Mouse (Mus musculus): ENCODE data around the gene Bicc1.

DNA sequence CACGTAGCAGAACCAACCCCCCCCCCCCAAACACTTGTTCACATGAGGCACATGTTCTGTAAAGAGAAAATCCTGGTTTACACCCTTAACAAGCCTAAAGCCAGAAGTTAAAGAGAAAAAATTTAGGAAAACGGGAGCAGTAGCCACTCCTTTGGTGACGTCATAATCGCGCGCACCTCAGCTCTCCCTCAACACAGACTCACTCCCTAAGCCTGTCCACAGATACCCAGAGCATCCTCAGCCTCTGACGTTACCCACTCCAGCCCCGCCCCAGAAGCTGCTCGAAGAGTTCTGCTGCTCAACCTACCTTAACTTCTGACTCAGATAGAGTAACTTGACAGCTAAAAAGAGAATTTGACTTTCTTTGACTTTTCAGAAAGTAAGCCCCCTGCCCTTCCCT, 28.2 kb downstream of the Bicc1 start:
- TF ChIP-seq CTCF (IDR thresholded peaks at IDR 0.05; ENCODE audit: low read depth) (no peak), EP300 (IDR thresholded peaks at IDR 0.05; ENCODE audit: low read depth) (no peak)
